Mouse (Mus musculus): ENCODE measurements around the gene Aqp7.
A peak's percentile ranks its signal among the peaks of the same experiment; 100 is the strongest.
"Not testable (repeated sequence)": the region's sequence is repeated elsewhere in the genome, so short reads cannot be mapped to it uniquely, and the experiment has no call there.

Aqp7 gene

DNA sequence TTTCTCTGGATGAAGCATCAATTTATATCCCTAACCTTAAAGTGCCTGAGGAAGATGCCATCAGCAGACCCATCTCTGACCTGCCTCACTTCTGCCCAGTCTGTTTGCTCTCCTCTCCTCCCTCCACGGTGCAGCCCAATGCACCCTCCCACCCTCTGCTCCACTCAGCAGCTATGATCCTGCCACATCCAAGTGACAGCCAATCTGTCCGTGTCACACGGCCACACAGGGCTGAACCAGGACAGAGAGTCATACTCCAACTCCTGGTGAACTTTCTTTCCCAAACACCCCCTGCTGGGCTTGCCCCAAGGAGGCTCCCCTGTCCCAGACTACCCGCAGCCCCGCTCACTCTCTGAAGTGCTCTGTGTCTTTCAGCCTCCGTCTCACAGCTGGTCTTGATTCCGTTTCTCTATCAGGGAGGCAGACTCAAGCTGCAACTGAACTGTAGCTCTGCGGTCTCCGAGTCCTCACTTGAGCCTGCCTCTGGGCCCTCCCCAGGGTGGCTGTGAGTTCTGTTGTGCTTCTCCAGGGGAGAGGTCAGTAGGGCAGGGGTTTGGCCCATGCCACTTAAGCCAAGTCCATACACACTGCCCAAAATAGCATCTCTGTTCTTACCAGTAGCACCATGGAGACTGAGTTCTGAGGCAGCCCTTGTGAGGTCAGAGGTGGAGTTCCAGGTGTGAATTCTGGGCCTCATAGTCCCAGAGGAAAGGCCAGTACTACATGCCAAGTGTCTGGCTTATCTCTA is at the start of gene Aqp7:
TSS of gene Aqp7 (minus strand) at position 616 of the 748 bp plus-strand sequence.
- no peak for DNase-seq

DNA sequence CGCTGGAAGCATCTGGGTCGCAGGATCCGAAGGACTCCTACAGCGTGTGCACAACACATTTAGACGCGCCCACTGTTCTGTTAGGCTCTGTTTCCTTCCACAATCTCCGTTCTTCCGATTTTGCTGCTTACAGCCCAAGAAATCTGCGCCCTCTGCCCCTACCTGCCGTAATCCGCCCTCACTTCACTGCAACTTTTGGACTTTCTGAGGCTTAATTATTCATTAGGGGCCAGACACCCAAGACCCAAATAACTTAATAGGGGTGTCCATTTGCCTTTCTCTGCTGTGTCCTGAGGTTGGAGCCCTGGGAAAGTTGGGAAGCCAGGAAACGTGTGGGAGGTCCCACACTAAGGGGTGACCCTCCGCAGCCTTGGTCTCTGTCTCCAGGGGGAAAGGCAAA is 49.4 kb upstream of the Aqp7 start:
- no peak for DNase-seq

DNA sequence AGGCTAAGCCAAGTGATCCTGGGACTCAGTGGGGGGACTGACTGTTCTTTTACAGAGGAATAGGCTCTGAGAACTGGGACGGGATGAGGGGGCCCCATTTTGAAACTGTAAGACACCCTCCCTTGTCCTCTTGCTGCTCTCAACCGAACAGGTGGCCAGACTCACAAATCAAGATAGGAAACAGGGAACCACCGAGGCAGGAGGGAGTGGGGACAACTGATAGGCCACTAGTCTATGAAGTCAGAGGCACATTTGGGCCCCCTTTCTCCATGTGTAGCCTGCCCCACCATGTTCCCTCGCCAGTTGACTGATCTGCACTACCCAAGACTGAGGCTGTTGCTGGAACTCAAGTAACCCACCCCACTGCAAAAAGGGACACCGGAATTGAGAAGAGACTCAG is 48.9 kb upstream of the Aqp7 start:
- DNase-seq: no peak

DNA sequence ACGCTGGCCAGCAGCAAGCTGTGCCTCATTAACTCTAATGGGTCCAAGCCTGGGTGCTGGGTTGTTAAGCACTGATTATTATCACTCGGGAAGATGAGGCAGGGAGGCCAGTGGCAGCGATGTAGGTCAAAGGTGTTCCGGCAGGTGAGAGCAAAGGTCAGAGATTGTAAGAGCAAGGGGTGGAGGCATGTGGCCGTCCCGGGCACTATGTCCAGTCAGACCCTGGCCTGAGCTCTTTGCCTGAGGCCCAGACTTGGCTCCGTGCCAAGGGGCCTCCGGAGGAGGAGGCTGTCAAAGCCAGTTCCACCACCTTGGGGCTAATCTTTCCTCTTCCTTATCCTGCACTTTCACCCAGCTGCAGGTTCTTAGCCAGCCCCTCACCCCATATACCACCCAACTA is 48.2 kb upstream of the Aqp7 start:
- peak; percentile 63 for DNase-seq

DNA sequence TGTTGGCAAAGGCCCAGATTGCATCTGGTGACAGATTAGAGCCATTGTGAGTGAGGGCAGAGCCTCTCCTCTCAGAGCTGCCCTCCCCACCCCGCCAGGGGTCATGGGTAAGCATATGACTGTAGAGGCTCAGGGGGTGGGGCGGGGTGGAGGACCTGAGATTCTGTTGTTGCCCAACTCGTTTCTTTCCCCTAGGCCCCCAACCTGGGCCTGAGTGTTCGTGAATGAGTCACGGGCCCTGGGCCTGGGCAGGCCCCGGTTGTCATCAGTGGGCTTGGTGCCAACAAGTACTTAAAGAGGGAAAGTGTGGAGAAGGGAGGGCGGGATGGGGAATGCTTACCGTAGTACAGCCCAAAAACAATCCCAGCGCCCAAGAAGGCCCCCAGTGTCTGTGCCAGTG is 46.4 kb upstream of the Aqp7 start:
- peak; percentile 42 for DNase-seq

DNA sequence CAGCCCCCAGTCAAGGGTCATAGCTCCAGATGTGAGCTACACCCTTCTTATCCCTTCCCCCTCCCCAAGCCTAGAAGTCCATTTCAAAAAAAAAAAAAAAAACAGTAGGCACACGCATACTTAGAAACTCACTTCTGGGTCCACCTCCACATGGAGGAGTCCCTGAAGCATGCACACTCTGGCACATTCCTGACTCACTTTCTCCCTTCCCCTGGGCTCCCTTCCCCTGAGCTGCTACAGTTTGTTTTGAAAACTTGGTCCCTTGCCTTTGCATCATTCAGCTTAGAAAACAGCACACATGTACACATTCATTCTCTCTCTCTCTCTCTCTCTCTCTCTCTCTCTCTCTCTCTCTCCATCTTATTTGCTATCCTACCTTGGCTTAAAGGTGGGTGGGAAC is 45.0 kb upstream of the Aqp7 start:
- DNase-seq: no peak

DNA sequence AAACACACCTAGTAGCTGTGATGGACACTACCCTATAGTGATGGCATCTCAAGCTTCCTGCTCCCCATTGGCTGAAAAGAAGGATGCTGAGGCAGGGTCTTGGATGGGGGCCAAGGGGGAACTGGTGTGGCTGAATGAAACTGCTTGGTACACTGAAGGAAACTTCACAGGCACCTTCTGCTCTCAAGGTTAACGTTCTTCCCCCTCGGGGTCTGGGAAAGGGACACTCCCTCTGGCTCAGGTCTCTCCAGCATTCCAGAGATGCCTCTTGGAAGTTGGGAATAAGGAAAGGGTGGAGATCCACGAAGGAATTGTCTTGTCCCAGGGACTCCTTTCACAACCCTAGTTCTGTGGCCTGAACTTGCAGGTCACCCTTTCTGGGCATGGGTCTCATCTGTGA is 43.5 kb upstream of the Aqp7 start:
- no peak for DNase-seq

DNA sequence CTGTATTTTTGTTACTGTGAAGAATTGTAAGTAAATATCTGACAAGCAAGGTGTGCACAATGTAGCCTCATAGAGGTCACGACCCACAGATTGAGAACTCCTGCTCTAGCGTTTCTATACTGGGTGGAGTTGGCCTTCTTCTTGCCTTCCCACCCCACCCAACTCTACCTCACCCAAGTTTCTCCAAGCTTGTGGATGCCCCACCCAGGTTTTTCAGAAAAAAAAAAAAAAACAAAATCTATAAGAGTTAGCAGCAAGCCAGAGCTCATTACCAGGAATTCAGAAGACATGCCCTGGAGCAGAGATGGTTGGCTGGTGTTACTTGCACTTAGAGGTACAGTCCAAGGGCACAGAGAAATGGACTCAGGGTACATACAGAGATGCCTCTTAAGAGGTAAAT is 41.8 kb upstream of the Aqp7 start:
- no peak for DNase-seq

DNA sequence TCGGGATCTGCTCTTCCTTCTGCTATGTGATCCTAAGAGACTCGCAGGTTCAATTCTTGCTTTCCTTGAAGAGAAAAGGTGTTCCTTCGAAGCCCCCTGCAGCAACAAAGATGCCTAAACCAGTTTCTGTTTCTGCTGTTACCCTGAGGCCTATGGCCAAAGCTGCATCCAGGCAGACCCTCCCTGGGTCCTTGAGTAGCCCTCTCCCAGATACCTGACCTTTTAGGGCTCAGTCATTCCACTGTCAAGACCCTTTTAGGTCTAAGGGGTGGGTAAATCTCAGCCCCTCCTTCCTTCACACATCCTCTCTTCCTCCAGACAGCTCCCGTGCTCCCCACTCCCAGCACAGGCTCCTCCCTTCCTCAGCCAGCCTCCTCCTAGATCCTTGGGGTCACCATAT is 41.2 kb upstream of the Aqp7 start:
- no peak for DNase-seq

DNA sequence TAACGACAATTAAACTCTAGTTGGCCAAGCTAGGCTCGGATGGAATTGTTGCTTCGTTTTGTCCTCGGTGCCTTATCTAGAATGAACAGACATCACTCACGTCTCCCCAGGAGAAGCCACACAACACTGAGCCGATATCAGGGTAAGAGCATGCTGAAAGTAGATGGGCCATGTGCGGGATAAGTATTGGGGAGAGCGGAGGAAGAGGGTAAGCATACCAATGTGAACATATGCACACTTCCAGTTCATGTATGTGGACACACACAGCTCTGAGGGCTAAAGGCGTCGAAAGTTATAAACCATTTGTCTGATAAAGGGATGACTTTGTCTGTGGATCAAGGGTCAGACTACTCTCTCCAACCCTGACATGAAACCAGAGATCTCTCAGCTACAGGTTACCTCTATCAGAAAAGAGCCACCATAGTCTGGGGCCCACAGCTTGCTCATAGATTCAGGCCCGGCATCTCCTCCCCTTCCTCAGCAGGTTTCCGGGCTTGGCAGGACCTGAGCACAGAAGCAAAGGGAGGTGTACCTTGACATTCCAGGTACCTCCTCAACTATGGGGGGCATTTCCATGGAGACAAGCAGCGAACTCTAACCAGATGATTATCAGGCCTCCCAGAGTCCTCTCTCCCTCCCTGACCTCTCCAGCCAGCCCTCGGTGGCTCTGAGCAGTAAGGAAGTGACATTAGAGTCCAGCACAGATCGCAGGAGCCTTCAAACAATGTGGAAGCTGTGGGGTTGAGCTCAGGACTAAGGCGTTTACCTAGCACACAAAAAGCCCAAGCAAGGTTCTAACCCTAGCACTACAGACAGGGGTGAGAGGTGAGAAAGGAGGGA is 39.7 kb upstream of the Aqp7 start:
- DNase-seq: no peak

DNA sequence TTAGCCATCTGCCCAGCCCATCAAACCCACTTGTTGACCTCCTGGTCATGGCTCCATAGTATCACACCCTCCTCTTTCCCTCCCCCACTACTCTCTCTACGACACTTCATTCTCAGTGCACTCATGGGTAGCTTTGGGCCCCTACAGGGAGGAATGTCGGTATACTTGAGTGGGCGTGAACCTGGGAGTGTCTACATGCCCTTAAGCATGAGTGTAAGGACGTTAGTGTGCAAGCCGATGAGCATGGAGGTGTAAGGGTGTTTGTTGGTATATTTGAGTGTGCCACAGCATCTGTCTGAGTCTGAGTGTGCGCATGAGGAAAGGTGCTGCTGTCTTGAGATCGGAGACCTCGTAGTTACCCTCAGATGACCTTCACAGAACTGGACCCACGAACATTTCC is 39.0 kb upstream of the Aqp7 start:
- no peak for DNase-seq

DNA sequence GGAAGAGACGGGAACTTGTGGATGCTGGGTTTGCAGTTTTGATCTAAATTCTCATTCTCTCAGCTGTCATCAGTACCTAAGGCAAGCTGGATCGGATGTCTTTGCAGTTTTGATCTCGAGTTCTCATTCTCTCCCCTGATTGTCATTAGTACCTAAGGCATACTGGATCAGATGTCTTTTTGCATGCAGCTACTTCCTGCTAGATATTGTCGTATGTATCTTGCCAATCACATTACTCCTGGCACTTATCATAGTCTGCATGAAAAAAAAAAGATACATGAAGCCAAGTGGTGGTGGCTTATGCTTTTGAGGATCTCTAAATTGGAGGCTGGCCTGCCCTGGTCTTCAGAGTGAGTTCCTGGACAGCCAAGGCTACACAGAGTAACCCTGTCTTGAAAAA is 36.9 kb upstream of the Aqp7 start:
- DNase-seq: no peak

DNA sequence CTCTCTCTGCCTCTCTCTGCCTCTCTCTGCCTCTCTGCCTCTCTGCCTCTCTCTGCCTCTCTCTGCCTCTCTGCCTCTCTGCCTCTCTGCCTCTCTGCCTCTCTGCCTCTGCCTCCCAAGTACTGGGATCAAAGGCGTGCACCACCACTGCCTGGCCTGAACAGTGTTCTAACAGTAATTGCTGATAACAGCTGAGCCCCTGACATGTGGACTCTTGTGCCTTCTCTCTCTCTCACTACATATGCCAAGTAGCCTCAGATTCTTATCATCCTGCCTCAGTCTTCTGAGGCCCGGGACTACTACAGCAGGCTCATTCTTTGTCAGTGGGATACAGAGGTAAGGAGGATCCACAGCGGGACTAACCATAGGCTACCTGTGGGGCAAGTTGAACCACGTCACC is 34.9 kb upstream of the Aqp7 start:
- not testable (repeated sequence) for DNase-seq

DNA sequence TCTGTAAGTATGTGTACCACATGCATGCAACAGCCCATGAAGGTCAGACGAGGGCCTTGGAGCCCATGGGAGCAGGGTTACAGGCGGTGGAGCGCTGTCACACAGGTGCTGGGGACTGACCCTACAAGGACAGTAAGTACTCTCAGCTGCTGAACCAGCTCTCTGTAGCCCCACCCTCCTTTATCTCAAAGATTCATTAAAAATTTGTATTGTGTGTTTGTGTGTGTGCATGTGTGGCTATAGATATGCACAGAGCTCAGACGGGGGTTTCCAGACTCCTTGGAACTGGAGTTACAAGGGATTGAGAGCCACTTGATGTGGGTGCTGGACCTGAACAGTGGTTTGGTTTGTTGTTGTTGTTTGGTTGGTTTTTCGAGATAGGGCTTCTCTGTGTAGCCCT is 33.8 kb upstream of the Aqp7 start:
- no peak for DNase-seq

DNA sequence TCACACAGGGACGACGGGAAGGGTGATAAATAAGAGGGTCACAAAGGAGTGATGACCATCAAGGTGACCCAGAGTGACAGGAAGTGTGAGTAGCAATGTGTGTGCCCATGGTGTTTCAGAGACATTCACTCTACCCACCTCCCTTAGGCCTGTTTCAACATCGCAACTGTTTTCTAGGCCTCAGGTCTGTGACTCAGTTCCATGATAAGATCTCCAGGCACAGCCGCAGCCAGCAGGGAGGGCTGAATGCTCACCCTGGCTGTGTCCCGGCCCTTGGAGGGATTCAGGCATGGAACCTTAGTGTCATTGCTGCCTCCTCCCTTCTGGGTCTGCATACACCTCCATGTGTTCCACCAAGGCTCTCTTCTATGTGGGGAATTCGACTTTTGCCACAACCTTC is 30.8 kb upstream of the Aqp7 start:
- DNase-seq: no peak

DNA sequence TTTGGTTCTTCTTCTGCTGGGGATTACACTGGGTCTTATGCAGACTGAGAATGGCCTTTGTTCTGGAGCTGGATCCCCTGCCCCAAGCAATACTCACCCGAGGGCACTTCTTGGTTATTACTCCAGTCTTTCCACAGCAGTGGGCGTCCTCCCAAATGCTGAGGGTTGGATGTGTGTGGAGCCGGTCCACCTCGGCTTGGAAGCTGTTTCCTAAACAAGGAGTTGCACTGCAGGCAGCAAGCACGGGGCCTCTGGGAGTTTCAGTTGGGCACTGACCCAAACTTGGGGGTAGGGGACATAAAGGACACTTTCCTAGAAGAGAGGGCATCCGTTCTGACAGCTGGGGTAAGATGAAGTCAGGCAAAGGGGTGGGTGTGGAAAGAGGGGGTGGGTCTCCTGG is 26.5 kb upstream of the Aqp7 start:
- no peak for DNase-seq

DNA sequence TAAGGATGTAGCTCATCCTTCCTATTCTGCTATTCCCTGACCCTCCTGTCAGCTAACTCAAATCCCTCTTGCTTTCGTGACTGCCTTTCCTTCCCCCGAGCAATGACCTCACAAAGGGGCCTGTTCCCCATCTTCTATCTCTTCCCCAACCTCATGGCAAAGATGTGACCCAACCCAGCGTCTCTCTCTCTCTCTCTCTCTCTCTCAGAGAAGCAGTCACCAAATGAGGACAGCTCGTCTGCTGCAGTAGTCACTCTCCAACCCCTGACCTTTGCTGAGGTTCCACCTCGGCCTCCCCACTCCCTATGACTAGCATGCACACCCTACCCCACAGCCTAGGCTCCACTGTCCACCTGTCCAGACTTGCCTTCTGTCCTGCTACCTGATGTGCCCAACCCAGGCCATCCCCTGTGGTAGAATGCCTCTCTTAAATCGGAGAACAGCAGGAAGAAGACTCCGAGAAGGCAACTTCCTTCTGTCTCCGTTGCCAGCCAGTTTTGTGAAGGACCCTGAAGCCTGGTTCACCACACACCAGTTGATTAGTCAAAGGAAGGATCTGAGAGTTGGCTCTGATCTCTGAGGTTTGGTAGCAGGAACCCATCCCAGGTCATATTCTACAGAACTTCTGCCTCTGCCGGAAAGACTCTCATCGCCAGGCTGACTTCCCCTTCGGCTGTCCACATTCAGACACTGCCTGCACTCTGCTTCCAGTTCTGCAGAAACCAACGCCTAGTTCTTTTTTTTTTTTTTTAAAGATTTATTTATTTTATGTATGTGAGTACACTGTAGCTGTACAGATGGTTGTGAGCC is 25.3 kb upstream of the Aqp7 start:
- DNase-seq: no peak

DNA sequence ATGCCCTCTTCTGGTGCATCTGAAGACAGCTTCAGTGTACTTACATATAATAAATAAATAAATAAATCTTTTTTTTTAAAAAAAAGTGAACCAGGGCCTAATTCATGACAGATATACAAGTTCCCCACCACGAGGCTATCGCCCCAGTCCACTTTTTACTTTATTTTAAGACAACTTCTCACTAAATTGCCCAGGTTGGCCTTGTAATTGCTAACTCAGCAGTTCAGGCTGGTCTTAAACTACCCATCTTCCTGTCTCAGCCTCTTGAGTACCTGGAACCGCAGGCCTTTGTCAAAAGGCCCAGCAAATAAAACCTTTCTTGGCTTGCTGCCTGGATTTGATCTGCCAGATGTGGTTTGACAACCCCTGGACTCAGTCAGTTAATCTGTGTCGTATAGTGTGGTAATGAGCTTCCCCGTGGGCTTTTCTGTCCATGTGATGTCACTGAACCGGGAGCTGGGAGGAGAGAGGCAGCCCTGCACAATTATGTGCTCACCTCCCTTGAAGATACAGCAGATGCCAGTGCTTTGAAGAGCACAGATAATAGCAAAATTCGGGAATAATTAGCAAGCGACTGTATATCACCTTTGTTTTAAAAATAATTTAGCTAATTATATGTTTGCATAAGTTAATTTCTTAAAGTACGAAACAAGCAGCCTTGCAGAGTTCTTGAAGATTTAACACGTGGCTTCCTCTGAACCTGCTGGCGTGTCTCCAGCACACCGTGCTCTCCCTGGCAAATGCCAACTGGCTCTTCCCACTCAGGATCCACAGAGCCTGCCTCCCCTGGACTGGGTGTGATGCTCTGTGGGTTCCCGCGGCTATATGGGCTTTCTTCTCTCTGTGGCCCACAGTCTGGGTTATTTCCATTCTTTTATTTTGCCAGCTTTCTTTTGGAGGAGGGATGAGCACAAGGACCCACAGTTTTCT is 23.8 kb upstream of the Aqp7 start:
- DNase-seq: no peak

DNA sequence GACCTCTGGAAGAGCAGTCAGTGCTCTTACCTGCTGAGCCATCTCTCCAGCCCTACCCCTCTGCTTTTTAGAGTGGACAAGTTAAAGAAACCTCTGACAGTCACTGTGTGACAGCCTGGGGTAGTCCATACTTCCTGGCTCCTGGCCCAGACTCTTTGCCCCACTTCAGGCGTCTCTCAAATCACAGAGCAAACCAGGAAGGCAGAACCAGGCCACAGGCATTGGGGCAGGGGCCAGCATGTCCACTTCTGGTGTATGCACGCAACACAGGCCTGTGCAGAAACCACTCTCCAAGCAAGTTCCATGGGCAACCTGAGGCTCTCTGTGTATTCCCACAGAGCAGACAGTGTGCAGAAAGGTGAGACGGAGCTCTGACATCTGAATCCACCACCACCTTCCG is 17.3 kb upstream of the Aqp7 start:
- DNase-seq: no peak

DNA sequence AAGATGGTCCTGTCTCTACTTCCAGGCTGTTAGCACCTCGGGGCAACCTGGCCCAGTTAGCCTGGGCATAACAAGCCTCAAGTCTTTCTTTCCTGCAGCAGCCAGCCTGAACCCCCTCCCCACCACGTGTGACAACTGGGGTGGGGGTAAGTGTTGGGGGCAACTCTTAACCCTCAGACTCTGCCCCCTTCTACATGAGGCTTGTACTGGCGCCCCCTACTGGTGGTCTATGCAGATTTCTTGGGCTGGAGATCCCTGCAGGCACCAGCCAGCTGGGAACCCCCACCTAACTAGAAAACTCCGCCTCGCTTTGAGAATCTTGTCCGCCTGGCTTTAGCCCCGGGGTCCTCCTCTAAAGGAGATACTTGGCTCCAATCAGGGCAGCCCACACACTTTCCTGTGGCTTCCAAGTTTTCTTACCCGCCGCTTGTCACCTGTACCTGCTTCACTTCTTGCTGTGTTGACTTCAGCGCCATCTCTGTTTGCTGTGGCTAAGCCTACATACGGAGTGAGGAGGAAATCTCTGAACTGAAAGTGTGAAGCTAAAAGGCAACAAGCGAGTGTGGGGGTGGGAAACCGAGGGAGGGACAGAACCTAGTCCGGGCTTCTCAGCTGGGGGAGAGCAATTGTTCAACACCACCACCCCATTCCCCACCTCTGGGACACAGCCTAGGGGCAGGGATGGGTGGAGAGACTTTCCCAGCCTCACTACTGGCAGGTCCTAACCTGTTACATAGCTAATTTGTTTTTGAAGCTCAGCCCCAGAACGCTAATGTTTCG is 16.1 kb upstream of the Aqp7 start:
- peak; percentile 65 for DNase-seq

DNA sequence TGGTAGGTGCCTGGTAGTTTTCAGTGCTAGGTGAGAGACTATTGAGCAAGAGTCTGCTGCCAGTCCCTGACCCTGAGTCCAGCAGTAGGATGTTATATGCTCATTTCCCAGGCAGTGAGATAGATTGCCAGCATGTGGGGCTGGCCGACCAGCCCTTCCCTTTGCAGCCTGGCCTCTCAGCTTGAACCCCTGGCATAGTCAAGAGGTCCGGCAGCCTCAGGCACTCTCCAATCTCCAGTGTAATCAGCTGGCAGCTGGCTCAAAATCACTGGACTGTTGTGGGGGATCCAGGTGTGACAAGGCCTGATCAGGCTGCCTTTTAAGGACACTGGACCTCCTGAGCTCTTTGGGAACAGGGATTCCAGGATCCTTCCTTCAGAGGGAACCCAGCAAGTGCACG is 15.4 kb upstream of the Aqp7 start:
- DNase-seq: no peak

DNA sequence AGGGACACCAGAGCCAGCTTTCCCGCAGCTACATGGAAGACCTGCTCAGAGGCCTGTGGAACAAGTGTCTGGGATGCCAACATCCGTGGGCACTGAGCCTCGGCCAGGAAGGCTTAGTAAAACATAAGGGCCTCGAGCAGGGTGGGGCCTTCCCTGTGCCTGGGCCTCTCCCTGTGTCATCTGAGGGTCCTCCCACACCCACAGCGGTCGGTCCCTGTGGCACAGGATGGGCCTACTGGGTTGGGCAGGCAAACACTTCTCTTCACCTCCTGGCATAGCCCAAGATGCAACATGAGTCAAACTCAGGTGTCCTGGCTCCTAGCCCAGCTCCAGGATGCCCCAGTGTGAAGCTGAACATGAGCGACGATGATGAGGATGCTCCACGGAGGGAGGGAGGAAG is 9.4 kb upstream of the Aqp7 start:
- DNase-seq: no peak

Measured in retina, postnatal 1 day (tissue).